Mouse (Mus musculus) liver, embryonic 13.5 days (tissue): ENCODE measurements around the gene 2700097O09Rik. TPM values are rescaled to one million over a fixed set of nuclear protein-coding genes. Genes with fewer than 3 reads are reported as not detected.

Experiments used
- ATAC-seq: fragments of 200-750 bp; cut with Nextera tagmentation; 2 replicates; pipeline ENCODE4 v1.8.0; 2017; ENCODE audit warnings: low read depth, mild to moderate bottlenecking, moderate number of reproducible peaks, moderate library complexity
- DNase-seq: peaks from one replicate; pipeline ENCODE4 v3.0.0; 2022
- H3K27ac ChIP-seq: fragments of 300-500 bp; sonication (generic); 2 replicates; pipeline ENCODE4 v1.5.1; 2015; ENCODE audit warnings: moderate library complexity, mild to moderate bottlenecking, inconsistent platforms
- H3K27me3 ChIP-seq: fragments of 300-500 bp; sonication (generic); 2 replicates; pipeline ENCODE4 v1.6.1; 2015; ENCODE audit warnings: mild to moderate bottlenecking, inconsistent platforms
- H3K36me3 ChIP-seq: fragments of 300-500 bp; sonication (generic); 2 replicates; pipeline ENCODE4 v1.6.1; 2015; ENCODE audit warnings: mild to moderate bottlenecking, inconsistent platforms
- H3K4me1 ChIP-seq: fragments of 300-500 bp; sonication (generic); replicated peaks from 2 replicates; pipeline ENCODE4 v1.6.1; 2015; ENCODE audit warnings: inconsistent platforms
- H3K4me2 ChIP-seq: fragments of 300-500 bp; sonication (generic); 2 replicates; pipeline ENCODE4 v1.6.1; 2015; ENCODE audit warnings: inconsistent platforms, mild to moderate bottlenecking, moderate library complexity
- H3K4me3 ChIP-seq: fragments of 300-500 bp; sonication (generic); replicated peaks from 2 replicates; pipeline ENCODE4 v1.5.1; 2015; ENCODE audit warnings: mild to moderate bottlenecking, inconsistent platforms
- H3K9ac ChIP-seq: fragments of 300-500 bp; sonication (generic); 2 replicates; pipeline ENCODE4 v1.6.1; 2015; ENCODE audit warnings: mild to moderate bottlenecking, inconsistent platforms
- H3K9me3 ChIP-seq: fragments of 300-500 bp; sonication (generic); replicated peaks from 2 replicates; pipeline ENCODE4 v1.6.1; 2016; ENCODE audit warnings: inconsistent platforms
- WGBS: fragments of 180-500 bp; shearing (Covaris S2); methylation state at CpG from one replicate; pipeline ENCODE4 v1.1.7; 2015; ENCODE audit not compliant: insufficient replicate concordance; 5-methylcytosine and 5-hydroxymethylcytosine counted together
- polyA plus RNA-seq: library from polyadenylated mRNA; unstranded; fragments of >200 nt; fragmentation: Nextera tagmentation; extraction: Ambion mirVana; gene quantifications from 2 replicates; pipeline ENCODE4 v1.2.1, GENCODE M21; 2015

The 2700097O09Rik gene
- polyA plus RNA-seq, 1 experiment from 2014 or later: 32.9 TPM

GRCm38 (mm10) chr12:55061006-55061405 lies 18.9 kb downstream of the 2700097O09Rik start:
- DNase-seq (no peak), ATAC-seq (no peak)
- H3K27me3 ChIP-seq: no peaks in the 10 kb centered on the region
- 0 out of 2 replicates have a peak, but pooled peaks cover 7% of the 10 kb centered on the region for H3K36me3 ChIP-seq
- no peak overlapping the region for H3K4me3 ChIP-seq
- peak overlapping the region; percentile 23 for H3K4me2 ChIP-seq
- H3K9me3 ChIP-seq: no peaks in the 10 kb centered on the region
- peaks cover 58% of the 10 kb centered on the region for H3K4me1 ChIP-seq
- peak overlapping the region; percentile 84 for H3K27ac ChIP-seq
- peak overlapping the region; percentile 20; the same call in 1 of the 2 replicates for H3K9ac ChIP-seq
- WGBS: 76% methylated on average over 10 of the region's 10 CpGs

- Histone ChIP-seq H3K4me2 (peak overlapping the region; percentile 23), H3K4me1 (peaks cover 58% of the 10 kb centered on the region), H3K9me3 (no peaks in the 10 kb centered on the region), H3K36me3 (0 out of 2 replicates have a peak, but pooled peaks cover 7% of the 10 kb centered on the region), H3K27me3 (no peaks in the 10 kb centered on the region), H3K4me3 (no peak overlapping the region), H3K9ac (peak overlapping the region; percentile 20; the same call in 1 of the 2 replicates), H3K27ac (peak overlapping the region; percentile 84)
- WGBS: 22% methylated on average over 6 of the region's 6 CpGs
- DNase-seq (peak; percentile 48), ATAC-seq (peak; percentile 84)
Measured at GRCm38 (mm10) chr12:55060212-55060898, 19.6 kb downstream of the 2700097O09Rik start.

- Histone ChIP-seq H3K4me3 (no peak overlapping the region), H3K27me3 (no peaks in the 10 kb centered on the region), H3K9ac (peak overlapping the region; percentile 12; the same call in 1 of the 2 replicates), H3K27ac (peak overlapping the region; percentile 84), H3K4me2 (peak overlapping the region; percentile 23; the same call in 1 of the 2 replicates), H3K36me3 (0 out of 2 replicates have a peak, but pooled peaks cover 7% of the 10 kb centered on the region), H3K9me3 (no peaks in the 10 kb centered on the region), H3K4me1 (peaks cover 64% of the 10 kb centered on the region)
- DNase-seq (peak; percentile 56), ATAC-seq (peak; percentile 78)
- WGBS: 10% methylated on average over 3 of the region's 3 CpGs
Measured at GRCm38 (mm10) chr12:55059812-55060211, 20.1 kb downstream of the 2700097O09Rik start.

- Histone ChIP-seq H3K9me3 (no peaks in the 10 kb centered on the region), H3K9ac (0 out of 2 replicates have a peak overlapping the region, but pooled peaks have one; percentile 12), H3K27ac (peak overlapping the region; percentile 84), H3K36me3 (0 out of 2 replicates have a peak, but pooled peaks cover 7% of the 10 kb centered on the region), H3K27me3 (no peaks in the 10 kb centered on the region), H3K4me2 (no peak overlapping the region), H3K4me1 (peaks cover 70% of the 10 kb centered on the region), H3K4me3 (no peak overlapping the region)
- ATAC-seq (no peak), DNase-seq (no peak)
- 50% methylated on average over 6 of the region's 6 CpGs for WGBS
Measured at GRCm38 (mm10) chr12:55058865-55059615, 20.9 kb downstream of the 2700097O09Rik start.

- Histone ChIP-seq H3K9me3 (no peaks in the 10 kb centered on the region), H3K4me2 (no peak overlapping the region), H3K9ac (no peak overlapping the region), H3K4me3 (no peak overlapping the region), H3K27me3 (no peaks in the 10 kb centered on the region), H3K36me3 (0 out of 2 replicates have a peak, but pooled peaks cover 7% of the 10 kb centered on the region), H3K4me1 (peaks cover 85% of the 10 kb centered on the region), H3K27ac (peak overlapping the region; percentile 24; the same call in 1 of the 2 replicates)
- no peak for ATAC-seq
- WGBS: 75% methylated on average over 2 of the region's 2 CpGs
- DNase-seq: no peak
Measured at GRCm38 (mm10) chr12:55056703-55057102, 23.2 kb downstream of the 2700097O09Rik start.

GRCm38 (mm10) chr12:55054551-55055241 lies 25.2 kb downstream of the 2700097O09Rik start:
- no peaks in the 10 kb centered on the region for H3K9me3 ChIP-seq
- ATAC-seq (no peak), DNase-seq (peak; percentile 11)
- H3K4me1 ChIP-seq: peaks cover 85% of the 10 kb centered on the region
- 0 out of 2 replicates have a peak, but pooled peaks cover 7% of the 10 kb centered on the region for H3K36me3 ChIP-seq
- 0 out of 2 replicates have a peak overlapping the region, but pooled peaks have one; percentile 5 for H3K9ac ChIP-seq
- no peaks in the 10 kb centered on the region for H3K27me3 ChIP-seq
- WGBS: 60% methylated on average over 2 of the region's 2 CpGs
- H3K4me2 ChIP-seq: no peak overlapping the region
- H3K4me3 ChIP-seq: no peak overlapping the region
- H3K27ac ChIP-seq: peak overlapping the region; percentile 79

GRCm38 (mm10) chr12:55053267-55053666 lies 26.6 kb downstream of the 2700097O09Rik start:
- H3K4me3 ChIP-seq: no peak overlapping the region
- H3K9me3 ChIP-seq: no peaks in the 10 kb centered on the region
- ATAC-seq (peak; percentile 65), DNase-seq (peak; percentile 68)
- H3K4me1 ChIP-seq: peaks cover 74% of the 10 kb centered on the region
- H3K27ac ChIP-seq: peak overlapping the region; percentile 98
- peak overlapping the region; percentile 12; the same call in 1 of the 2 replicates for H3K9ac ChIP-seq
- peaks cover 12% of the 10 kb centered on the region for H3K36me3 ChIP-seq
- H3K27me3 ChIP-seq: no peaks in the 10 kb centered on the region
- peak overlapping the region; percentile 60; the same call in 1 of the 2 replicates for H3K4me2 ChIP-seq
- 33% methylated on average over 7 of the region's 7 CpGs for WGBS

- Histone ChIP-seq H3K36me3 (peaks cover 18% of the 10 kb centered on the region), H3K4me3 (peak overlapping the region; percentile 24), H3K4me2 (peak overlapping the region; percentile 60), H3K9ac (peak overlapping the region; percentile 61), H3K27ac (peak overlapping the region; percentile 98), H3K27me3 (no peaks in the 10 kb centered on the region), H3K9me3 (no peaks in the 10 kb centered on the region), H3K4me1 (peaks cover 61% of the 10 kb centered on the region)
- DNase-seq: peak; percentile 82
- WGBS: 20% methylated on average over 8 of the region's 8 CpGs
- ATAC-seq: peak; percentile 98
Measured at GRCm38 (mm10) chr12:55051210-55052173, 28.4 kb downstream of the 2700097O09Rik start.

- Histone ChIP-seq H3K27ac (peak overlapping the region; percentile 98), H3K36me3 (peaks cover 28% of the 10 kb centered on the region), H3K4me1 (peaks cover 53% of the 10 kb centered on the region), H3K4me2 (no peak overlapping the region), H3K4me3 (no peak overlapping the region), H3K9me3 (no peaks in the 10 kb centered on the region), H3K27me3 (no peaks in the 10 kb centered on the region), H3K9ac (no peak overlapping the region)
- no peak for DNase-seq
- 82% methylated on average over 8 of the region's 8 CpGs for WGBS
- ATAC-seq: no peak
Measured at GRCm38 (mm10) chr12:55049731-55050353, 30.1 kb downstream of the 2700097O09Rik start.

GRCm38 (mm10) chr12:55041011-55041410 lies 38.9 kb downstream of the 2700097O09Rik start:
- H3K27me3 ChIP-seq: no peaks in the 10 kb centered on the region
- H3K36me3 ChIP-seq: peaks cover 10% of the 10 kb centered on the region
- no peak overlapping the region for H3K4me2 ChIP-seq
- H3K4me1 ChIP-seq: no peaks in the 10 kb centered on the region; the same call in 1 of the 2 replicates
- H3K9ac ChIP-seq: no peak overlapping the region
- H3K9me3 ChIP-seq: no peaks in the 10 kb centered on the region
- DNase-seq (no peak), ATAC-seq (no peak)
- H3K27ac ChIP-seq: no peak overlapping the region
- 53% methylated on average over 15 of the region's 15 CpGs for WGBS
- no peak overlapping the region for H3K4me3 ChIP-seq
